Mouse (Mus musculus): Measurements from ENCODE around the gene Fancm.

DNA sequence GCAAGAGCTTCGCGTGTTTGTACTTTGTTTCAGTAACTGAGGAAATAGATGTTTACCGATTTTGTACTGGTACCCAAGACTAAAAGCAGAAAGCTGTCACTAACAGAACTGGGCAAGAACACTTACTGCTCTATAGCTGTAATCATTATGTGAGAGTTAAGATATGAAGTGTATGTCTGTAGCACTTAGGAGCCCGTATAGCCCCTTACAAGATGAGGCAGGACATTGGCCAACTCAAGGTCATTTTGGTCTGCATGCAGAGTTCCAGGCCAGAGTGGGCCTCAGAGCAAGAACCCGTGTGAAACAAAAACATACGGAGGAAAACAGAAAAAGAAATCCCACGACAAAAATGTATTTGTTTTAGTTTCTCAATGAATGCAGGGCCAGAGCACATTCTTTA lies 752 bp upstream of the Fancm start:
- TF ChIP-seq EP300 (IDR thresholded peaks at IDR 0.05; ENCODE audit: insufficient read depth, low read depth, low read length) (no peak), CTCF (IDR thresholded peaks at IDR 0.05) (no peak)
